Mouse (Mus musculus) frontal cortex, postnatal 14 days (tissue): Measurements from ENCODE around the gene Gm11565.
"Not testable (repeated sequence)": the region's sequence is repeated elsewhere in the genome, so short reads cannot be mapped to it uniquely, and the experiment has no call there.

Experiments
- DNase-seq, 2 experiments: peaks; one replicate each; pipeline ENCODE4 v3.0.0; 2022; ENCODE audit warnings: low spot score in 2 of 2

Gene Gm11565

GRCm38 (mm10) chr11:99914451-99914850, at the start of gene Gm11565:
Gm11565 (plus strand) TSS chr11:99914751.
- no peak for DNase-seq

- DNase-seq = not testable (repeated sequence)
Measured at GRCm38 (mm10) chr11:99873089-99873488, 41.5 kb upstream of the Gm11565 start, which contains the start of gene Krtap9-1. Krtap9-1 (plus strand) TSS chr11:99873389.

- DNase-seq = not testable (repeated sequence)
Measured at GRCm38 (mm10) chr11:99878887-99879286, 35.7 kb upstream of the Gm11565 start, which contains the start of gene Gm11567. Gm11567 (plus strand) TSS chr11:99879187.

- no peak for DNase-seq
Measured at GRCm38 (mm10) chr11:99907620-99908019, 6.9 kb upstream of the Gm11565 start, which contains the start of gene Krtap31-1. Krtap31-1 (plus strand) TSS chr11:99907920.

GRCm38 (mm10) chr11:99935991-99936390, 21.4 kb downstream of the Gm11565 start, which contains the start of gene Krtap31-2:
Krtap31-2 (plus strand) TSS chr11:99936291.
- DNase-seq = no peak

GRCm38 (mm10) chr11:99937751-99938264, 23.3 kb downstream of the Gm11565 start:
- no peak for DNase-seq

- DNase-seq = no peak
Measured at GRCm38 (mm10) chr11:99948175-99948574, 33.6 kb downstream of the Gm11565 start, which contains the start of gene Krtap9-5. Krtap9-5 (plus strand) TSS chr11:99948475.

GRCm38 (mm10) chr11:99964213-99964612, 49.7 kb downstream of the Gm11565 start:
- no peak for DNase-seq
